Mouse (Mus musculus) heart, postnatal 0 days (tissue): ENCODE results near the gene Oas1e.

Experiments used
- CTCF ChIP-seq: IDR thresholded peaks from 2 replicates; pipeline ENCODE4 v1.5.1; 2016; ENCODE audit warnings: antibody characterized with exemption, control low read depth, low read depth
- EP300 ChIP-seq: IDR thresholded peaks from 2 replicates; pipeline ENCODE4 v1.6.1; 2016; ENCODE audit warnings: antibody characterized with exemption, low read depth

- TF ChIP-seq CTCF (no peak), EP300 (no peak)
Observed at GRCm38 (mm10) chr5:120782446-120782845, 12.9 kb downstream of the Oas1e start.
